Mouse (Mus musculus) limb, embryonic 13.5 days (tissue): Measurements from ENCODE around the gene Primpol. TPM values are rescaled to one million over a fixed set of nuclear protein-coding genes. Genes with fewer than 3 reads are reported as not detected.

Experiments
- ATAC-seq: fragments of 200-750 bp; cut with Nextera tagmentation; 2 replicates; pipeline ENCODE4 v1.8.0; 2017; ENCODE audit warnings: low read depth, moderate number of reproducible peaks, moderate TSS enrichment; ENCODE audit not compliant: low FRiP score
- H3K27ac ChIP-seq: fragments of 300-500 bp; sonication (generic); 2 replicates; pipeline ENCODE4 v1.5.1; 2015; ENCODE audit warnings: inconsistent platforms, mild to moderate bottlenecking, moderate library complexity
- H3K27me3 ChIP-seq: fragments of 300-500 bp; sonication (generic); 2 replicates; pipeline ENCODE4 v1.6.1; 2015; ENCODE audit warnings: mild to moderate bottlenecking, inconsistent platforms
- H3K36me3 ChIP-seq: fragments of 300-500 bp; sonication (generic); 2 replicates; pipeline ENCODE4 v1.6.1; 2015; ENCODE audit warnings: inconsistent platforms, mild to moderate bottlenecking, moderate library complexity
- H3K4me1 ChIP-seq: fragments of 300-500 bp; sonication (generic); 2 replicates; pipeline ENCODE4 v1.6.1; 2015; ENCODE audit warnings: inconsistent platforms
- H3K4me2 ChIP-seq: fragments of 300-500 bp; sonication (generic); replicated peaks from 2 replicates; pipeline ENCODE4 v1.6.1; 2015; ENCODE audit warnings: inconsistent platforms, mild to moderate bottlenecking, moderate library complexity
- H3K4me3 ChIP-seq: fragments of 300-500 bp; sonication (generic); 2 replicates; pipeline ENCODE4 v1.5.1; 2015; ENCODE audit warnings: moderate library complexity, mild to moderate bottlenecking, inconsistent platforms
- H3K9ac ChIP-seq: fragments of 300-500 bp; sonication (generic); 2 replicates; pipeline ENCODE4 v1.6.1; 2015; ENCODE audit warnings: mild to moderate bottlenecking, inconsistent platforms
- H3K9me3 ChIP-seq: fragments of 300-500 bp; sonication (generic); 2 replicates; pipeline ENCODE4 v1.6.1; 2016; ENCODE audit warnings: inconsistent platforms
- WGBS: fragments of 180-500 bp; shearing (Covaris S2); methylation state at CpG from one replicate; pipeline ENCODE4 v1.1.7; 2015; 5-methylcytosine and 5-hydroxymethylcytosine counted together
- polyA plus RNA-seq: library from polyadenylated mRNA; unstranded; fragments of >200 nt; fragmentation: Nextera tagmentation; extraction: Ambion mirVana; gene quantifications from 2 replicates; pipeline ENCODE4 v1.2.1, GENCODE M21; 2015

Gene Primpol
- polyA plus RNA-seq, 1 experiment from 2014 or later, result 16.0 TPM

- H3K27ac ChIP-seq, result no peak overlapping the region
- H3K9me3 ChIP-seq, result no peaks in the 10 kb centered on the region
- ATAC-seq, result no peak
- no peaks in the 10 kb centered on the region for H3K36me3 ChIP-seq
- no peak overlapping the region for H3K4me3 ChIP-seq
- no peak overlapping the region for H3K4me2 ChIP-seq
- WGBS, result 78% methylated on average over 8 of the region's 8 CpGs
- no peaks in the 10 kb centered on the region for H3K27me3 ChIP-seq
- peaks cover 13% of the 10 kb centered on the region for H3K4me1 ChIP-seq
- H3K9ac ChIP-seq, result no peak overlapping the region
Measured at GRCm38 (mm10) chr8:46550058-46550457, 67.0 kb downstream of the Primpol start.

DNA sequence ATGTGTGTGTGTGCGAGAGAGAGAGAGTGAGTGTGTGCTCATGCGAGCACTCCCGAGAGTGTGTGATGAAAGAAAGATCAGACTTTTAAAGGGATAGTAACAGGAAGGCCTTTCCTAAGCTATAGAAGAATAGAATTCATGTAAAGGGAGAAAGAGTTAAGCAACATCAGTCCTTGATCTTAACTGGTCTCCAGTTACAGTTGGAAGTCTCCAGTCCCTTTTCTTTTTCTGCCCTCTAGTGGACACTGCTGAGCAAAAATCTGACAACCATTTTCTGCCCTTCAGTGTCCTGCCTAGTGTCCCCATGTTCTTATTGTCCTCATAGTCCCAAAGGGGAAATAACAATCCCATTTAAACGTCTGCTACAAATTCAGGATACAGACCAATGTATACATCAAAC lies 69.8 kb downstream of the Primpol start:
- WGBS, result 39% methylated on average over 4 of the region's 4 CpGs
- Histone ChIP-seq H3K4me3 (no peak overlapping the region), H3K36me3 (no peaks in the 10 kb centered on the region), H3K27ac (0 out of 2 replicates have a peak overlapping the region, but pooled peaks have one; percentile 4), H3K9ac (no peak overlapping the region), H3K27me3 (no peaks in the 10 kb centered on the region), H3K9me3 (no peaks in the 10 kb centered on the region), H3K4me2 (no peak overlapping the region), H3K4me1 (peaks cover 10% of the 10 kb centered on the region)
- no peak for ATAC-seq

DNA sequence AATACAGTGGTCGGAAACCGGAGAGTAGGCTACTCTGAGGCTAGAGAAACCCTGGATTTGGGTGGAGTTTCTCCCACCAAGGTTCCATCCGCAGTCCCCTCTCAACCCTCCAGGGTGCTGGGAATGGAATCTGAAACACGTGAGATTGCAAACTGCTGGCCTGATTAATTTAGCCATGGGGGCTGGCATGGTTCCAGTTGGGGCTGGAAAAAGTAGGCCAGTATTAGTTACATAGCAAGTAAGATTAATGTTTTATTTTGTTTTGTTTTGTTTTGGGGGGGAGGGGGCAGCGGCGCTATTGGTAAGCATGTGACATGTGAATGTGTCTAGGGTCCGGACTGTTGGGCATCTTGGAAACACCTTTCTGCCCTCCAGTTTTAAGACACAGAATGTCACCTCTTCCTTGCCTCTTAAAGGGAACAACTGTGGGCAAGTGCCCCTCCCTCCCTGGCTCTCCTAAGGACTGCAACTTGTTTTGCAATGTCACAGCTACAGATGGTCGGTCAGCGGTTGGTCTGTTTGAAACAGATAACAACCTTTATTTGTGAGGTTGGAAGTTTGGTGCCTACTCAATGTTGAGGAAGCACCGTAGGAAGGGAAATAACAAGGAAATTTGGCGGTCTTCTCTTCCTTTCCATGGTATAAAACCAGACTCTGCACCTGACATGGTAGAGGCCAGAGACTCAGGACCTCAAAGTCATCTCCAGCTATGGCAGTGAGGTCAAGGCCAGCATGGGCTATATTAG lies 70.4 kb downstream of the Primpol start:
- no peak for ATAC-seq
- no peaks in the 10 kb centered on the region for H3K36me3 ChIP-seq
- H3K4me2 ChIP-seq, result no peak overlapping the region
- peaks cover 9% of the 10 kb centered on the region; the same call in 1 of the 2 replicates for H3K4me1 ChIP-seq
- WGBS, result 71% methylated on average over 11 of the region's 11 CpGs
- H3K27ac ChIP-seq, result 0 out of 2 replicates have a peak overlapping the region, but pooled peaks have one; percentile 4
- no peaks in the 10 kb centered on the region for H3K27me3 ChIP-seq
- H3K9me3 ChIP-seq, result no peaks in the 10 kb centered on the region
- H3K4me3 ChIP-seq, result no peak overlapping the region
- no peak overlapping the region for H3K9ac ChIP-seq

GRCm38 (mm10) chr8:46545854-46546253 lies 71.2 kb downstream of the Primpol start:
- no peak overlapping the region for H3K4me3 ChIP-seq
- no peak for ATAC-seq
- H3K9ac ChIP-seq, result no peak overlapping the region
- H3K4me1 ChIP-seq, result peaks cover 6% of the 10 kb centered on the region; the same call in 1 of the 2 replicates
- H3K27me3 ChIP-seq, result no peaks in the 10 kb centered on the region
- H3K9me3 ChIP-seq, result no peaks in the 10 kb centered on the region
- H3K36me3 ChIP-seq, result no peaks in the 10 kb centered on the region
- 87% methylated on average over 5 of the region's 5 CpGs for WGBS
- H3K4me2 ChIP-seq, result no peak overlapping the region
- no peak overlapping the region for H3K27ac ChIP-seq

- Histone ChIP-seq H3K27ac (no peak overlapping the region), H3K4me3 (no peak overlapping the region), H3K27me3 (no peaks in the 10 kb centered on the region), H3K36me3 (no peaks in the 10 kb centered on the region), H3K4me2 (no peak overlapping the region), H3K4me1 (peaks cover 20% of the 10 kb centered on the region), H3K9ac (no peak overlapping the region), H3K9me3 (no peaks in the 10 kb centered on the region)
- ATAC-seq, result no peak
- WGBS, result 80% methylated on average over 6 of the region's 6 CpGs
Measured at GRCm38 (mm10) chr8:46543662-46544061, 73.3 kb downstream of the Primpol start.

DNA sequence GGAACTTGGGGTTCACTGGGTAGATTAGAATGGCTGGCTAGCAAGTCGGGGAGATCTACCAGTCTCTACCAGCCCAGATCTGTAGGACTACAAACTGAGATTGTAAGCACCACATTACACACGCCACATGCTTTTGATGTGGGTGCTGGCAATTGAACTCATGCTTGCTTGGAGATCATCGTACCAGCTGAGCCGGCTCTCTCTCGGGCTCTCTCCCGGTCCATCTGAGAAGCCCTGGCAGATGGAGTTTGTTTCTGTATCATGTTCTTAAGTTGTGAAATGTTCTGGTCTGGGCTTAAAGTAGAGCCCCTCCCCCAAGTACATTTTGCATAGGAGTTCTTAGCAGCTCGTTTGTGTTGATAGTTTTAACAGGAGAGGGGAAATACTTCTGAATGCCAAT lies 73.8 kb downstream of the Primpol start:
- Histone ChIP-seq H3K4me3 (no peak overlapping the region), H3K27me3 (no peaks in the 10 kb centered on the region), H3K36me3 (no peaks in the 10 kb centered on the region), H3K27ac (no peak overlapping the region), H3K9ac (no peak overlapping the region), H3K4me1 (peaks cover 20% of the 10 kb centered on the region), H3K4me2 (no peak overlapping the region), H3K9me3 (no peaks in the 10 kb centered on the region)
- ATAC-seq, result no peak
- WGBS, result 68% methylated on average over 7 of the region's 7 CpGs

- Histone ChIP-seq H3K9me3 (no peaks in the 10 kb centered on the region), H3K4me1 (peaks cover 20% of the 10 kb centered on the region), H3K4me3 (no peak overlapping the region), H3K27ac (no peak overlapping the region), H3K27me3 (no peaks in the 10 kb centered on the region), H3K9ac (no peak overlapping the region), H3K4me2 (no peak overlapping the region), H3K36me3 (peaks cover 5% of the 10 kb centered on the region; the same call in 1 of the 2 replicates)
- WGBS, result 58% methylated on average over 5 of the region's 5 CpGs
- no peak for ATAC-seq
Measured at GRCm38 (mm10) chr8:46539701-46540100, 77.3 kb downstream of the Primpol start.

GRCm38 (mm10) chr8:46533926-46534325 lies 83.1 kb downstream of the Primpol start:
- Histone ChIP-seq H3K36me3 (peaks cover 24% of the 10 kb centered on the region), H3K4me1 (peaks cover 1% of the 10 kb centered on the region), H3K27ac (no peak overlapping the region), H3K27me3 (no peaks in the 10 kb centered on the region), H3K9ac (no peak overlapping the region), H3K4me3 (no peak overlapping the region), H3K4me2 (no peak overlapping the region), H3K9me3 (no peaks in the 10 kb centered on the region)
- 86% methylated on average over 7 of the region's 7 CpGs for WGBS
- no peak for ATAC-seq

GRCm38 (mm10) chr8:46530541-46530940 lies 86.5 kb downstream of the Primpol start:
- no peak overlapping the region for H3K4me3 ChIP-seq
- H3K4me2 ChIP-seq, result no peak overlapping the region
- H3K9ac ChIP-seq, result no peak overlapping the region
- H3K9me3 ChIP-seq, result no peaks in the 10 kb centered on the region
- WGBS, result 17% methylated on average over 4 of the region's 4 CpGs
- H3K4me1 ChIP-seq, result peaks cover 5% of the 10 kb centered on the region; the same call in 1 of the 2 replicates
- ATAC-seq, result no peak
- no peak overlapping the region for H3K27ac ChIP-seq
- no peaks in the 10 kb centered on the region for H3K27me3 ChIP-seq
- peaks cover 25% of the 10 kb centered on the region for H3K36me3 ChIP-seq

DNA sequence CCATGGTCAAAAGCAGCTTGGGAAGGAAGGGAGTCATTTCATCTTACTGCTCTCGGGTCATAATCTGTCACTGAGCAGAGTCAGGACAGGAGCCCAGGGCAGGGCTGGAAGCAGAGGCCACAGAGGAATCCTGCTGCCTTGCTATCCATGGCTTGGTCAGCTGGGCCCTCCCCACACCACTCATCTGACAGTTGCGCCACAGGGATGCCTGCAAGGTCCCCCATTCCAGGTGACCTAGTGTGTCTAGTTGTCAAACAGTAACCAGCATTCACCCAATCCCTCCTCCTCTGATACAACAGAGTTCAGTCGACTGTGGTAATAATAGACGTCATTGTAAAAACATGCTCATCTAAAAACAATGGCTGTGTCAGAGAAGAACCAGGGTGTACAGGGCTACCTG lies 87.5 kb downstream of the Primpol start:
- no peak overlapping the region for H3K4me2 ChIP-seq
- 80% methylated on average over 4 of the region's 4 CpGs for WGBS
- no peak for ATAC-seq

GRCm38 (mm10) chr8:46526821-46527220 lies 90.2 kb downstream of the Primpol start:
- 58% methylated on average over 10 of the region's 10 CpGs for WGBS
- Histone ChIP-seq H3K9ac (no peak overlapping the region), H3K27ac (no peak overlapping the region), H3K4me1 (peaks cover 5% of the 10 kb centered on the region; the same call in 1 of the 2 replicates), H3K27me3 (no peaks in the 10 kb centered on the region), H3K4me2 (no peak overlapping the region), H3K9me3 (no peaks in the 10 kb centered on the region), H3K36me3 (peaks cover 6% of the 10 kb centered on the region), H3K4me3 (no peak overlapping the region)
- no peak; the same call in 1 of the 2 replicates for ATAC-seq

More for the DNA sequence above, 87.5 kb downstream of the Primpol start:
- H3K9ac ChIP-seq, result no peak overlapping the region
- no peak overlapping the region for H3K4me3 ChIP-seq
- no peaks in the 10 kb centered on the region for H3K9me3 ChIP-seq
- H3K27me3 ChIP-seq, result no peaks in the 10 kb centered on the region
- H3K4me1 ChIP-seq, result peaks cover 5% of the 10 kb centered on the region; the same call in 1 of the 2 replicates
- H3K27ac ChIP-seq, result no peak overlapping the region
- peaks cover 22% of the 10 kb centered on the region for H3K36me3 ChIP-seq

- H3K4me3 ChIP-seq, result no peak overlapping the region
- no peak overlapping the region for H3K9ac ChIP-seq
- ATAC-seq, result no peak
- H3K36me3 ChIP-seq, result peaks cover 5% of the 10 kb centered on the region; the same call in 1 of the 2 replicates
- no peak overlapping the region for H3K27ac ChIP-seq
- peaks cover 5% of the 10 kb centered on the region; the same call in 1 of the 2 replicates for H3K4me1 ChIP-seq
- WGBS, result 90% methylated on average over 8 of the region's 8 CpGs
- H3K4me2 ChIP-seq, result no peak overlapping the region
- no peaks in the 10 kb centered on the region for H3K9me3 ChIP-seq
- no peaks in the 10 kb centered on the region for H3K27me3 ChIP-seq
Measured at GRCm38 (mm10) chr8:46526098-46526497, 90.9 kb downstream of the Primpol start.
